Mouse (Mus musculus): ENCODE data around the gene Mmp9.

DNA sequence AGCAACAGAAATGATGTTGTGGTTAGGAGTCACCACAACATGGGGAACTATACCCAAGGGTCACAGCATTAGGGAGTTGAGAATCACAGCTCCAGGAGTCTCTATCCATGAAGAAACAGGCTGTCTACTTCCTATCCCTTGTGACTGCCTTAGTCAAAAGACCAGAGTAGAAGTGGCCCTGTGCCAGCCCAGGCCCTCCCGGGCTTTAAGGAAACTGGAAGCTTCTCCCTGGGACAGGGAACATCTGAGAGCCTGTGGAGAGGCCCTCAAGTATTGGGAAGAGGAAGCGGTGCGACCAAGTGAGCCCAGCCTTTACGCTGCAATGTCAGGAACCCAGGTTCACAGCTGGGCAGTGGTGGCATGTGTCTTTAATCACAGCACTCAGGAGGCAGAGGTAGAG is 4.6 kb upstream of the Mmp9 start:
- TF ChIP-seq CTCF (IDR thresholded peaks at IDR 0.05; ENCODE audit: borderline replicate concordance, insufficient read depth, low read depth, low read length) (no peak), POLR2A (IDR thresholded peaks at IDR 0.05; ENCODE audit: borderline replicate concordance, insufficient read depth, low read length) (no peak)

Measured in cerebellum, adult 2 months (tissue).